8 mouse cellular contexts compared by ENCODE assay signal in the genomic region with DNA sequence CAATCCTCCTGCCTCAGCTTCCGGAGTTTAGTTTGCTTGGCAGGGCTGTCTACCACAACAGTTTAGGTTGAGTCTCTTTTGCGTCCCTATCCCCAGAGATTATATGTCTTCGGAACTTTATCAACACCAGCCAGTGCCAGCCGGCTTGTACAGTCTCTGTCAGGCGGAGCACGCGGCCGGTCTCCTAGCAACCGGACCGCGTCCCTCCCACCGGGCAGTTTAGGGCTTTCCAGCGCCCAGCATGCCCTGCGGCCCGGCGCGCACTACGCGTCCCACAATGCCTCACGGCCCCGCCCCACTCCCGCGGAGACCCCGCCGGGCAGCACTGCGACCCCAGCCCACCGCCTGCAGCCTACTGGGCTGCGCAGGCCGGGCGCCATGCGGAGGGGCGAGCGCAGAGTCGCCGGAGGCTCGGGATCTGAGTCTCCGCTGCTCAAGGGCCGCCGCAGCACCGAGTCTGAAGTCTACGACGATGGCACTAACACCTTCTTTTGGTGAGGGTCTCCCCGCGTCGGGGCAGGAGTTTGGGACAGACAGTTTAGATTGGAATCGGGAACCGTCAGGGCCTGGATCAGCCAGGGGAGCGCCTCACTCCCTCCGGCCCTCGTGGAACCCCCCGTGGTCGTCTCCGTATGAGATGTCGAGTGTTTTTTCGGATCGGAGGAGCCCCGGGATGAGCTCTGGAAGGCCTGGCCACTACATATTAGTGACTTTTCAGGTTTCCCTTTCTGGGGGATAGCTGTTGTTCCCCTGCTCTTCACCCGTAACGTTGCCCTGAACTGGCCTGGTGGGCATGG. TPM values are rescaled to one million over a fixed set of nuclear protein-coding genes. Genes with fewer than 3 reads are reported as not detected.
DNase-seq lines count a peak whose midpoint lies in the region; ATAC-seq lines count a peak whose summit lies in the region.

No protein-coding gene starts in this region.

- H3K36me3 ChIP-seq in forebrain, embryonic 10.5 days (replicated peaks) = peaks cover 20% of the 10 kb centered on the region
- H3K36me3 ChIP-seq in heart, embryonic 16.5 days (ENCODE audit: control insufficient read depth, insufficient read depth) = peaks cover 5% of the 10 kb centered on the region
- peaks cover 26% of the 10 kb centered on the region for H3K36me3 ChIP-seq in liver, embryonic 15.5 days (replicated peaks)
- H3K36me3 ChIP-seq in neural tube, embryonic 12.5 days = peaks cover 12% of the 10 kb centered on the region

- peak overlapping the region; percentile 87 for H3K4me3 ChIP-seq in forebrain, embryonic 10.5 days
- H3K4me3 ChIP-seq in heart, embryonic 16.5 days (ENCODE audit: low read length) = peak overlapping the region; percentile 96
- H3K4me3 ChIP-seq in liver, embryonic 15.5 days (replicated peaks) = peak overlapping the region; percentile 84
- H3K4me3 ChIP-seq in neural tube, embryonic 12.5 days = peak overlapping the region; percentile 70

- peak overlapping the region; percentile 83 for H3K4me2 ChIP-seq in heart, embryonic 16.5 days (ENCODE audit: low read depth, low read length)
- H3K4me2 ChIP-seq in liver, embryonic 15.5 days = peak overlapping the region; percentile 82
- H3K4me2 ChIP-seq in neural tube, embryonic 12.5 days (replicated peaks) = peak overlapping the region; percentile 86

- H3K9me3 ChIP-seq in forebrain, embryonic 10.5 days = no peaks in the 10 kb centered on the region
- no peaks in the 10 kb centered on the region for H3K9me3 ChIP-seq in heart, embryonic 16.5 days (replicated peaks; ENCODE audit: control insufficient read depth, low read length)
- no peaks in the 10 kb centered on the region for H3K9me3 ChIP-seq in liver, embryonic 15.5 days (replicated peaks)
- no peaks in the 10 kb centered on the region for H3K9me3 ChIP-seq in neural tube, embryonic 12.5 days

- peaks cover 24% of the 10 kb centered on the region for H3K4me1 ChIP-seq in forebrain, embryonic 10.5 days
- peaks cover 13% of the 10 kb centered on the region for H3K4me1 ChIP-seq in heart, embryonic 16.5 days (ENCODE audit: control insufficient read depth, insufficient read depth, low read length)
- peaks cover 83% of the 10 kb centered on the region for H3K4me1 ChIP-seq in liver, embryonic 15.5 days (replicated peaks)
- H3K4me1 ChIP-seq in neural tube, embryonic 12.5 days = peaks cover 14% of the 10 kb centered on the region

- DNase-seq in c-Kit-negative CD71-positive TER-119-positive erythroid progenitor cells, embryonic 14.5 days (ENCODE audit: low read depth, low spot score) = peak; percentile 93
- DNase-seq in forebrain, embryonic 10.5 days (ENCODE audit: extremely low spot score, low spot score) = peak; percentile 94
- DNase-seq in kidney, postnatal 36 days = peak; percentile 95 to 96
- peak; percentile 74 for DNase-seq in telencephalon, adult 2 months (ENCODE audit: low read depth, low spot score)

- peak; percentile 100 for ATAC-seq in CD4-positive, CD25-positive, alpha-beta regulatory T cell, adult 4 months
- ATAC-seq in heart, embryonic 16.5 days (replicated peaks; ENCODE audit: extremely low read depth, insufficient read depth, low FRiP score) = peak; percentile 99
- ATAC-seq in liver, embryonic 15.5 days (ENCODE audit: insufficient read depth) = peak; percentile 84
- ATAC-seq in neural tube, embryonic 12.5 days (ENCODE audit: low FRiP score, low read depth) = peak; percentile 99

- H3K27ac ChIP-seq in forebrain, embryonic 10.5 days = peak overlapping the region; percentile 93
- H3K27ac ChIP-seq in heart, embryonic 16.5 days (ENCODE audit: low read length) = peak overlapping the region; percentile 61; the same call in 1 of the 2 replicates
- H3K27ac ChIP-seq in liver, embryonic 15.5 days (replicated peaks) = peak overlapping the region; percentile 99
- H3K27ac ChIP-seq in neural tube, embryonic 12.5 days = no peak overlapping the region

- no peaks in the 10 kb centered on the region for H3K27me3 ChIP-seq in forebrain, embryonic 10.5 days (ENCODE audit: poor library complexity, severe bottlenecking)
- H3K27me3 ChIP-seq in heart, embryonic 16.5 days (ENCODE audit: control insufficient read depth, insufficient read depth, low read length) = no peaks in the 10 kb centered on the region
- H3K27me3 ChIP-seq in liver, embryonic 15.5 days = no peaks in the 10 kb centered on the region
- H3K27me3 ChIP-seq in neural tube, embryonic 12.5 days (replicated peaks) = no peaks in the 10 kb centered on the region; the same call in 1 of the 2 replicates

- peak overlapping the region; percentile 98 for H3K9ac ChIP-seq in heart, embryonic 16.5 days (ENCODE audit: low read length)
- peak overlapping the region; percentile 94 for H3K9ac ChIP-seq in liver, embryonic 15.5 days
- H3K9ac ChIP-seq in neural tube, embryonic 12.5 days = peak overlapping the region; percentile 81

- under 1% methylated on average over 59 of the region's 59 CpGs for WGBS in forebrain, embryonic 10.5 days
- WGBS in heart, embryonic 16.5 days = under 1% methylated on average over 59 of the region's 59 CpGs
- WGBS in liver, embryonic 15.5 days (ENCODE audit: insufficient replicate concordance) = under 1% methylated on average over 59 of the region's 59 CpGs
- WGBS in neural tube, embryonic 12.5 days = under 1% methylated on average over 59 of the region's 59 CpGs

RNA-seq across cellular contexts. Expression of gene Ptdss2, which starts 9.0 kb away (rescaled TPM):
- 10 to 100 TPM in 1 of 2 experiments, 1 to 10 TPM in 1; 6.7 to 10.1 TPM for polyA plus RNA-seq in CD4-positive, CD25-positive, alpha-beta regulatory T cell, adult 4 months (2017; shearing (Covaris generic))
- 81.1 and 84.7 TPM in 2 replicates for polyA plus RNA-seq in forebrain, embryonic 10.5 days (2016; fragmentation: Nextera tagmentation; extraction: Ambion mirVana)
- 56.1 and 63.9 TPM in 2 replicates for polyA plus RNA-seq in heart, embryonic 16.5 days (2015; fragmentation: Nextera tagmentation; extraction: Ambion mirVana)
- 138 and 140 TPM in 2 replicates for polyA plus RNA-seq in liver, embryonic 15.5 days (2015; fragmentation: Nextera tagmentation; extraction: Ambion mirVana)
- 74.7 and 79.8 TPM in 2 replicates for polyA plus RNA-seq in neural tube, embryonic 12.5 days (2016; fragmentation: Nextera tagmentation; extraction: Ambion mirVana)

RNA-seq across cellular contexts. Expression of gene Ano9, which starts 13.6 kb away (rescaled TPM):
- not detected for polyA plus RNA-seq in CD4-positive, CD25-positive, alpha-beta regulatory T cell, adult 4 months (2017; shearing (Covaris generic))
- 0.53 and 0.69 TPM in 2 replicates for polyA plus RNA-seq in forebrain, embryonic 10.5 days (2016; fragmentation: Nextera tagmentation; extraction: Ambion mirVana)
- polyA plus RNA-seq in heart, embryonic 16.5 days (2015; fragmentation: Nextera tagmentation; extraction: Ambion mirVana) = 0.49 and 1.00 TPM in 2 replicates
- 0.99 and 1.5 TPM in 2 replicates for polyA plus RNA-seq in liver, embryonic 15.5 days (2015; fragmentation: Nextera tagmentation; extraction: Ambion mirVana)
- 0.22 TPM in 1 of 2 replicates, not detected in the other for polyA plus RNA-seq in neural tube, embryonic 12.5 days (2016; fragmentation: Nextera tagmentation; extraction: Ambion mirVana)

RNA-seq across cellular contexts. Expression of gene Sigirr, which starts 30.9 kb away (rescaled TPM):
- polyA plus RNA-seq in CD4-positive, CD25-positive, alpha-beta regulatory T cell, adult 4 months (2017; shearing (Covaris generic)) = 100 to 1,000 TPM; 202 to 308 TPM
- polyA plus RNA-seq in forebrain, embryonic 10.5 days (2016; fragmentation: Nextera tagmentation; extraction: Ambion mirVana) = 2.0 and 2.2 TPM in 2 replicates
- 7.4 and 8.5 TPM in 2 replicates for polyA plus RNA-seq in heart, embryonic 16.5 days (2015; fragmentation: Nextera tagmentation; extraction: Ambion mirVana)
- 22.1 and 28.1 TPM in 2 replicates for polyA plus RNA-seq in liver, embryonic 15.5 days (2015; fragmentation: Nextera tagmentation; extraction: Ambion mirVana)
- 1.6 and 2.3 TPM in 2 replicates for polyA plus RNA-seq in neural tube, embryonic 12.5 days (2016; fragmentation: Nextera tagmentation; extraction: Ambion mirVana)

RNA-seq across cellular contexts. Expression of gene Rnh1, which starts 41.4 kb away (rescaled TPM):
- polyA plus RNA-seq in CD4-positive, CD25-positive, alpha-beta regulatory T cell, adult 4 months (2017; shearing (Covaris generic)) = 100 to 1,000 TPM; 121 to 188 TPM
- polyA plus RNA-seq in forebrain, embryonic 10.5 days (2016; fragmentation: Nextera tagmentation; extraction: Ambion mirVana) = 64.2 and 66.6 TPM in 2 replicates
- 96.9 and 111 TPM in 2 replicates for polyA plus RNA-seq in heart, embryonic 16.5 days (2015; fragmentation: Nextera tagmentation; extraction: Ambion mirVana)
- 64.3 and 76.1 TPM in 2 replicates for polyA plus RNA-seq in liver, embryonic 15.5 days (2015; fragmentation: Nextera tagmentation; extraction: Ambion mirVana)
- 56.9 and 60.9 TPM in 2 replicates for polyA plus RNA-seq in neural tube, embryonic 12.5 days (2016; fragmentation: Nextera tagmentation; extraction: Ambion mirVana)

RNA-seq across cellular contexts. Expression of gene Pkp3, which starts 53.2 kb away (rescaled TPM):
- 100 to 1,000 TPM; 293 to 427 TPM for polyA plus RNA-seq in CD4-positive, CD25-positive, alpha-beta regulatory T cell, adult 4 months (2017; shearing (Covaris generic))
- polyA plus RNA-seq in forebrain, embryonic 10.5 days (2016; fragmentation: Nextera tagmentation; extraction: Ambion mirVana) = 2.4 and 2.8 TPM in 2 replicates
- 4.1 and 5.2 TPM in 2 replicates for polyA plus RNA-seq in heart, embryonic 16.5 days (2015; fragmentation: Nextera tagmentation; extraction: Ambion mirVana)
- polyA plus RNA-seq in liver, embryonic 15.5 days (2015; fragmentation: Nextera tagmentation; extraction: Ambion mirVana) = 0.54 and 0.84 TPM in 2 replicates
- polyA plus RNA-seq in neural tube, embryonic 12.5 days (2016; fragmentation: Nextera tagmentation; extraction: Ambion mirVana) = 1.6 and 3.1 TPM in 2 replicates
